Mouse (Mus musculus): ENCODE results near the gene Ccdc80. TPM values are rescaled to one million over a fixed set of nuclear protein-coding genes. Genes with fewer than 3 reads are reported as not detected.

Gene Ccdc80
- polyA plus RNA-seq, 1 experiment: 2.2 TPM

DNA sequence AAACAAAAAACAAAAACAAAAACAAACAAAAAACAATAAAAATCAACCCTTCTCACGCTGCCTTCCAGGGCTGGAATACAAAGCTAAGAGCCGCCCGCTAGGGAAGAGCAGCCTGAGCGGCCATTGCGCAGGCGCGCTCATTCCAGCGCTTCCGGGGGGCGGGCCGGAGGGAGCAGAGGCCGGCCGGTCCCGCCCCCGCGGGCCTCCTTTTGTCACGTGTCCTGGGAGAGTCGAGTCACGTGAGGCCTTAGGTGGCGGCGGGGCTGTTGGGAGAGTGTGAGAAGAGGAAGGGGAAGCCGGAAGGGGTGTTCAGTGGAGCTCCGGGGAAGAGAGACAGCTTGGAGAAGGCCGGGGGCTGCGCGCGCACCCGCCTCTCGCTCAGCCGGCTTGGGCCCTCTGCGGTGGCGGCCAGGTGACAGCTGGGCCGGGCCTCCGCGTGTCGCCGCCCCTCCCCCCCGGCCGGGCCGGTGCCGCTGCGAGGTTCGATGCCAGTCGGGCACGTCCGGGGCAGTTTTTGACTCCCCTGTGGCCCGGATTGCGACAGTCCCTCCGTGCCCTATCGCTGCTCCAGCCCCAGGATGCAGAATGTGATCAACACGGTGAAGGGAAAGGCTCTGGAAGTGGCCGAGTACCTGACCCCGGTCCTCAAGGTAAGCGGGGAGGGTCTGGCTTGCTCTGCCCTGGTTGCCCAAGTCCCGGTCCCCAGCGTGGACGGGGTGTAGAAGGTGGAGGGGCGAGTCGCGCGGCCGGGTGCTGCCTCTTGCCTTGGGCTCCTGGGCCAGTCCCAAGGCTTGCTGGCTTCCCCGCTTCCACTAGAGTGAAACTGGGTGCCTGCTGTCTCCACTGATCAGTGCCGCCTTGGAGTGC lies 65.6 kb downstream of the Ccdc80 start, which contains the start of the genes Slc35a5 and Atg3:
Gene Slc35a5 (minus strand): TSS at position 185 of the 867 bp plus-strand sequence.
Gene Atg3 (plus strand): TSS at position 264 of the 867 bp plus-strand sequence.
- peak within 1 kb of the TSS; percentile 95 for H3K27ac ChIP-seq (ENCODE audit: insufficient read depth, low read depth, low read length)
- H3K27me3 ChIP-seq (ENCODE audit: control insufficient read depth, insufficient read depth, low read length): no peaks in the 10 kb centered on the region
- H3K36me3 ChIP-seq (ENCODE audit: control insufficient read depth, insufficient read depth, low read length): peaks cover 2% of the 10 kb centered on the region; the same call in 1 of the 2 replicates
- under 1% methylated on average over 64 of the region's 64 CpGs for WGBS
- H3K4me1 ChIP-seq (ENCODE audit: control insufficient read depth, insufficient read depth, insufficient read length, low read length): peaks cover 11% of the 10 kb centered on the region; the same call in 1 of the 2 replicates
- H3K4me3 ChIP-seq (ENCODE audit: low read depth, low read length): peak within 1 kb of the TSS; percentile 98
- TF ChIP-seq CTCF (IDR thresholded peaks at IDR 0.05; ENCODE audit: extremely low read depth, insufficient read length, insufficient replicate concordance, low read depth, low read length): no peak
- TF ChIP-seq POLR2A (IDR thresholded peaks at IDR 0.05; ENCODE audit: low read depth, low read length): peak; percentile 75

DNA sequence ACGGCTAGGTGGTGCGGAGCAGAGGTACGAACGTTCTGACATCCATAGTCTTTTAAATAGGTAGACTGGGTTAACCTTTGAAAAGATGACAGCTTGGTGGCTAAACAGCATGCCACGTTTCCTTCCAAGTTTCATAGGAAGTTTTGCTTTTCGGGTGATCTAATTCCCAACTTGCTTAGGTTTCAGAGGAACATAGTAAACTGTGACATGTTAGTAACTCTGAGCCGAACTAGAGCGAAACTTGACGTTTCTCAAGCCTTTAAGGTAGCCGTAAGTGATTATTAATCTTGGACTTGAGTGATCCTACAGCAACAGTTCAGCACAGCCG lies 66.2 kb downstream of the Ccdc80 start:
- H3K4me1 ChIP-seq (ENCODE audit: control insufficient read depth, insufficient read depth, insufficient read length, low read length): peaks cover 9% of the 10 kb centered on the region; the same call in 1 of the 2 replicates
- H3K27ac ChIP-seq (ENCODE audit: insufficient read depth, low read depth, low read length): peak overlapping the region; percentile 95
- under 1% methylated on average over 11 of the region's 11 CpGs for WGBS
- H3K4me3 ChIP-seq (ENCODE audit: low read depth, low read length): peak overlapping the region; percentile 98
- no peak for TF ChIP-seq CTCF (IDR thresholded peaks at IDR 0.05; ENCODE audit: extremely low read depth, insufficient read length, insufficient replicate concordance, low read depth, low read length)
- no peak for TF ChIP-seq POLR2A (IDR thresholded peaks at IDR 0.05; ENCODE audit: low read depth, low read length)
- no peaks in the 10 kb centered on the region for H3K27me3 ChIP-seq (ENCODE audit: control insufficient read depth, insufficient read depth, low read length)
- peaks cover 2% of the 10 kb centered on the region; the same call in 1 of the 2 replicates for H3K36me3 ChIP-seq (ENCODE audit: control insufficient read depth, insufficient read depth, low read length)

Other genes starting within 250 kb of the Ccdc80 start
- gene Cd200r2, start 226.3 kb upstream of the Ccdc80 start, polyA plus RNA-seq (2012; rRNA removed): 0.14 and 0.23 TPM in 2 replicates
- not detected in 2 replicates for gene Cd200r3, start 149.7 kb upstream of the Ccdc80 start, polyA plus RNA-seq (2012; rRNA removed)
- gene Slc35a5, start 65.3 kb downstream of the Ccdc80 start, polyA plus RNA-seq (2012; rRNA removed): 6.3 and 11.4 TPM in 2 replicates
- gene Atg3, start 65.4 kb downstream of the Ccdc80 start, polyA plus RNA-seq (2012; rRNA removed): 12.8 and 27.0 TPM in 2 replicates
- 0.34 and 0.86 TPM in 2 replicates for gene Btla, start 130.9 kb downstream of the Ccdc80 start, polyA plus RNA-seq (2012; rRNA removed)